Mouse (Mus musculus) stomach, embryonic 14.5 days (tissue): Measurements from ENCODE around the gene Thap11. TPM values are rescaled to one million over a fixed set of nuclear protein-coding genes. Genes with fewer than 3 reads are reported as not detected.
"Not testable (repeated sequence)": the region's sequence is repeated elsewhere in the genome, so short reads cannot be mapped to it uniquely, and the experiment has no call there.

Experiments
- ATAC-seq: fragments of 200-750 bp; cut with Nextera tagmentation; 2 replicates; pipeline ENCODE4 v1.8.0; 2017; ENCODE audit warnings: low read depth, moderate TSS enrichment; ENCODE audit not compliant: insufficient number of reproducible peaks, insufficient read depth, low FRiP score
- H3K27ac ChIP-seq: fragments of 300-500 bp; sonication (generic); 2 replicates; pipeline ENCODE4 v1.5.1; 2014; ENCODE audit warnings: mild to moderate bottlenecking, low read length, moderate library complexity, mixed read lengths
- H3K27me3 ChIP-seq: fragments of 300-500 bp; sonication (generic); 2 replicates; pipeline ENCODE4 v1.6.1; 2014; ENCODE audit warnings: low read length, control low read depth, mixed read lengths; ENCODE audit not compliant: control insufficient read depth, insufficient read depth
- H3K36me3 ChIP-seq: fragments of 300-500 bp; sonication (generic); 2 replicates; pipeline ENCODE4 v1.6.1; 2014; ENCODE audit warnings: mild to moderate bottlenecking, control low read depth, low read length, moderate library complexity, mixed read lengths; ENCODE audit not compliant: control insufficient read depth, insufficient read depth
- H3K4me1 ChIP-seq: fragments of 300-500 bp; sonication (generic); 2 replicates; pipeline ENCODE4 v1.6.1; 2014; ENCODE audit warnings: low read length, control low read depth, mixed read lengths; ENCODE audit not compliant: control insufficient read depth, insufficient read depth
- H3K4me2 ChIP-seq: fragments of 300-500 bp; sonication (generic); replicated peaks from 2 replicates; pipeline ENCODE4 v1.6.1; 2014; ENCODE audit warnings: low read depth, low read length, control low read depth
- H3K4me3 ChIP-seq: fragments of 300-500 bp; sonication (generic); 2 replicates; pipeline ENCODE4 v1.5.1; 2014; ENCODE audit warnings: low read depth, low read length, control low read depth
- H3K9ac ChIP-seq: fragments of 300-500 bp; sonication (generic); replicated peaks from 2 replicates; pipeline ENCODE4 v1.6.1; 2014; ENCODE audit warnings: low read depth, mild to moderate bottlenecking, control low read depth, low read length, moderate library complexity, mixed read lengths
- H3K9me3 ChIP-seq: fragments of 300-500 bp; sonication (generic); 2 replicates; pipeline ENCODE4 v1.6.1; 2016; ENCODE audit warnings: low read depth, low read length, control low read depth; ENCODE audit not compliant: control insufficient read depth
- WGBS: fragments of 180-500 bp; shearing (Covaris S2); extraction: QIAGEN DNeasy Blood & Tissue Kit; methylation state at CpG from one replicate; pipeline ENCODE4 v1.1.7; 2014; 5-methylcytosine and 5-hydroxymethylcytosine counted together
- polyA plus RNA-seq: library from polyadenylated mRNA; unstranded; fragments of >200 nt; fragmentation: Nextera tagmentation; extraction: Ambion mirVana; gene quantifications from 2 replicates; pipeline ENCODE4 v1.2.1, GENCODE M21; 2014

The Thap11 gene
- polyA plus RNA-seq, 1 experiment from 2014 or later = 51.4 TPM

DNA sequence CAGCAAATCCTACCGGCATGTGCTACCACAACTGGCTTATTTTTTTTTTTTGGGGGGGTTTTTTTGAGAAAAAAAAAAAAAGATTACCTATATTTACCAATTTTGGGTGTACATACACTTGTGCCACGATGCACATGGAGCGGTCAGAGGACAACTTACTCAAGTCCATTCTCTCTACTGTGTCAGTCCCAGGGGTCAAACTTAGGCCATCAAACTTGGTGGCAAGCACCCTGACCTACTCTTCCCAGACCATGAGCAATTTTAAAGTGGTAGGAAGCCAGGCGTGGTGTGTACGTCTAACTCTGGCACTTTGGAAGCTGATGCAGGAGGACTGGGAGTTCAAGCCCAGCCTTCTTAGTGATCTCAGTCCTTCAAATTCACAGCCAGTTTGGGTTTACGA, 41.7 kb upstream of the Thap11 start:
- no peak for ATAC-seq
- 95% methylated on average over 6 of the region's 6 CpGs for WGBS
- Histone ChIP-seq H3K27me3 (no peaks in the 10 kb centered on the region), H3K4me2 (no peak overlapping the region), H3K4me3 (no peak overlapping the region), H3K9ac (no peak overlapping the region), H3K9me3 (no peaks in the 10 kb centered on the region), H3K36me3 (peaks cover 12% of the 10 kb centered on the region; the same call in 1 of the 2 replicates), H3K27ac (no peak overlapping the region), H3K4me1 (no peaks in the 10 kb centered on the region)

DNA sequence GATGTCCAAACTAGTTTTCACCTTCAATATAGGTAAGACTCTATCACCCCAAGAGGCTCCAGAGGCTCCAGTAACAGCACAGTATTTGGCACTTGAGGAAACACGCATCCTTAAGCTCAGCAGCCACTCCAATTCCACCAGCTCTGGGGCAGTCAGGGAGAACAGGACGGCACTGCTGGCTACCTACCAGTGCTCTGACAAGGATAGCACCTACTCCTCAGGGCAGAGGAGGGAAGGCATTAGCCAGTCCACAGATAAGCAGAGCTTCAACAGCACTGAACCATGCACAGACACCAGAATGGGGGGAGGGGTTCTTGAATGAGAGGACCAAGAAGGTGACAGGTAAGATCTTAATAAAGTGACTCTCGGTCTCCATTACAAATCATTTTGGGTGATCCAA, 35.3 kb upstream of the Thap11 start:
- Histone ChIP-seq H3K9me3 (no peaks in the 10 kb centered on the region), H3K4me3 (no peak overlapping the region), H3K4me2 (no peak overlapping the region), H3K27me3 (no peaks in the 10 kb centered on the region), H3K27ac (no peak overlapping the region), H3K9ac (no peak overlapping the region), H3K4me1 (no peaks in the 10 kb centered on the region), H3K36me3 (peaks cover 15% of the 10 kb centered on the region)
- WGBS = 90% methylated on average over 3 of the region's 3 CpGs
- ATAC-seq = no peak

DNA sequence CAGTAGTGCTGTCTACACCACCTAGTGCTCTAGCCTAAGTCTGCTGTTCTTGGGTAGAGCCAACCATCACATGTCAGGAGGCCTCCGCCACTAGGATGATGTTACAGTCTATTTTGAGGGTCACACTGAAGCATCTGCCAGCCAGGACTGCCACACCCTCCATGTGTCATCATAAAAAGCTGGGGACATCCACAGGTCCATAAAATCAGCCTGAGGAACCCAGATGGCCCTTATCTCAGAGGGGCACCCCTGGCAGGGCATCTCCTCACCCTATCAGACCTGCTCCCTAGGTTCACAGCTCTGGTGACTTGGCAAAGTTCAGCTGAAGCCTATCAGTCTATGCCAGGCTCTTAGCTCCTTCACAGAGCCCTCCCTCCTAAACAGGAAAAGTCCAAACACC, 34.0 kb upstream of the Thap11 start:
- no peak overlapping the region for H3K9ac ChIP-seq
- peak; percentile 94; the same call in 1 of the 2 replicates for ATAC-seq
- H3K36me3 ChIP-seq = peaks cover 19% of the 10 kb centered on the region; the same call in 1 of the 2 replicates
- no peak overlapping the region for H3K27ac ChIP-seq
- H3K4me2 ChIP-seq = no peak overlapping the region
- H3K9me3 ChIP-seq = no peaks in the 10 kb centered on the region
- no peak overlapping the region for H3K4me3 ChIP-seq
- no peaks in the 10 kb centered on the region for H3K27me3 ChIP-seq
- 92% methylated on average over 1 of the region's 1 CpGs for WGBS
- H3K4me1 ChIP-seq = peaks cover 3% of the 10 kb centered on the region

DNA sequence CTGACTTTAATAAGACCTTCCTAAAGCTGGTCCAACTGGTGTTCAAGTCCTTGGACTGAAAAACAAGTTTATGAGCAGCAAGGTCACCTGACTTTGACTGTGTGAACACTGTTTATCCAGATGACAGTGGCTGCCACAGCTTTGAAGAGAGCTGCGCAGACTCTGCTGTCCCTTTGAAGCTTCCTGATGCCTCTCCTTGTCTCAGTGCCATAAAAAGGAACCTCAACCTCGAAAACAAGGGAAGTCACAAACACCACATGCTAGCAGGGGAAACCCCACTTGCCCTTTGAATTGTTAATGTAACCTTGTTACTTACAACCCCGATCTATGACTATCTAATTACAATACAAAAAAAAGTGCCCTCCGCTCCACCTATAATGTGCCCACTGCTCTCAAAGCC, 29.4 kb upstream of the Thap11 start:
- Histone ChIP-seq H3K4me3 (peak overlapping the region; percentile 94; the same call in 1 of the 2 replicates), H3K27me3 (no peaks in the 10 kb centered on the region), H3K4me1 (peaks cover 7% of the 10 kb centered on the region), H3K9ac (no peak overlapping the region), H3K4me2 (peak overlapping the region; percentile 67), H3K9me3 (no peaks in the 10 kb centered on the region), H3K36me3 (peaks cover 19% of the 10 kb centered on the region; the same call in 1 of the 2 replicates), H3K27ac (no peak overlapping the region)
- WGBS = 88% methylated on average over 4 of the region's 4 CpGs
- ATAC-seq = no peak

GRCm38 (mm10) chr8:105826379-105826778, 28.6 kb upstream of the Thap11 start:
- ATAC-seq = no peak
- Histone ChIP-seq H3K27me3 (no peaks in the 10 kb centered on the region), H3K27ac (0 out of 2 replicates have a peak overlapping the region, but pooled peaks have one; percentile 45), H3K9me3 (no peaks in the 10 kb centered on the region), H3K9ac (peak overlapping the region; percentile 87), H3K4me2 (peak overlapping the region; percentile 67), H3K4me1 (peaks cover 7% of the 10 kb centered on the region), H3K36me3 (peaks cover 15% of the 10 kb centered on the region; the same call in 1 of the 2 replicates), H3K4me3 (peak overlapping the region; percentile 94)
- 5% methylated on average over 4 of the region's 4 CpGs for WGBS

- H3K4me2 ChIP-seq = peak within 1 kb of the TSS; percentile 67
- peak within 1 kb of the TSS; percentile 87 for H3K9ac ChIP-seq
- peaks cover 10% of the 10 kb centered on the region; the same call in 1 of the 2 replicates for H3K36me3 ChIP-seq
- WGBS = under 1% methylated on average over 47 of the region's 52 CpGs
- H3K4me1 ChIP-seq = peaks cover 7% of the 10 kb centered on the region
- peak within 1 kb of the TSS; percentile 94 for H3K4me3 ChIP-seq
- ATAC-seq = peak; percentile 97
- peak within 1 kb of the TSS; percentile 45; the same call in 1 of the 2 replicates for H3K27ac ChIP-seq
- H3K9me3 ChIP-seq = no peaks in the 10 kb centered on the region
- no peaks in the 10 kb centered on the region for H3K27me3 ChIP-seq
These were observed 27.8 kb upstream of the Thap11 start, which contains the start of the genes Ranbp10 and Tsnaxip1 for GRCm38 (mm10) chr8:105826861-105827848. Gene Ranbp10, minus strand, starts transcription at chr8:105827350. Gene Tsnaxip1, plus strand, starts transcription at chr8:105827731.

DNA sequence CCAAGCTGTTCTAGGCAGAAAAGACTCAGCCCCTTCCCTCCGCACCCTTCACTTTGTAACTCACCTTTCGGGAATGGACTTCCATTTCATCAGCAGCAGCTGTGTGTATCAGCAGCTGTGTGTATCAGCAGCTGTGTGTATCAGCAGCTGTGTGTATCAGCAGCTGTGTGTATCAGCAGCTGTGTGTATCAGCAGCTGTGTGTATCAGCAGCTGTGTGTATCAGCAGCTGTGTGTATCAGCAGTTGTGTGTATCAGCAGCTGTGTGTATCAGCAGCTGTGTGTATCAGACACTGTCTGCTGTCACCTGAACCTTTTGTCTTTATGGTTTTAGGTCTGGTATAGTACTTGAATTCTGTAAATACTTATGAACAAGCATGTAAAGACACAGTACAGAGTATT, 21.2 kb upstream of the Thap11 start:
- ATAC-seq, H3K36me3 ChIP-seq, H3K27me3 ChIP-seq, H3K4me3 ChIP-seq, H3K9ac ChIP-seq, H3K4me1 ChIP-seq, H3K9me3 ChIP-seq, H3K27ac ChIP-seq, H3K4me2 ChIP-seq: not testable (repeated sequence)
- 85% methylated on average over 2 of the region's 2 CpGs for WGBS

- H3K36me3 ChIP-seq = no peaks in the 10 kb centered on the region
- H3K27me3 ChIP-seq = no peaks in the 10 kb centered on the region
- H3K9ac ChIP-seq = no peak overlapping the region
- no peaks in the 10 kb centered on the region for H3K9me3 ChIP-seq
- no peaks in the 10 kb centered on the region for H3K4me1 ChIP-seq
- WGBS = 32% methylated on average over 11 of the region's 11 CpGs
- H3K4me2 ChIP-seq = no peak overlapping the region
- H3K4me3 ChIP-seq = no peak overlapping the region
- H3K27ac ChIP-seq = no peak overlapping the region
- ATAC-seq = no peak
These were observed 19.6 kb upstream of the Thap11 start for GRCm38 (mm10) chr8:105835318-105835717.
